Mouse (Mus musculus) megakaryocyte progenitor cell, adult 5-6 weeks (primary cell): ENCODE measurements around the gene Treml4. TPM values are rescaled to one million over a fixed set of nuclear protein-coding genes. Genes with fewer than 3 reads are reported as not detected.

Source experiments
- ATAC-seq: replicated peaks from 2 replicates; pipeline ENCODE4 v1.8.0; 2016; ENCODE audit warnings: mild to moderate bottlenecking, moderate TSS enrichment, inconsistent platforms; ENCODE audit not compliant: poor library complexity
- total RNA-seq, 2 experiments: library from RNA; stranded (forward) in 1 of 2; stranded (reverse) in 1 of 2; fragments of 157-497, 149-512 nt in 1 of 2; fragments of 200-1000 nt in 1 of 2; gene quantifications; 2 replicates each; pipeline versions ENCODE4 v1.2.3 to v1.2.4; 2015 to 2017

Gene Treml4
- total RNA-seq, 2 experiments from 2014 or later = 0.10 to 2.2 TPM

GRCm38 (mm10) chr17:48272598-48272997, 8.5 kb downstream of the Treml4 start:
- 0 out of 2 replicates have a peak, but pooled peaks have one; percentile 0 for ATAC-seq

GRCm38 (mm10) chr17:48274098-48274497, 10.0 kb downstream of the Treml4 start:
- ATAC-seq = no peak

DNA sequence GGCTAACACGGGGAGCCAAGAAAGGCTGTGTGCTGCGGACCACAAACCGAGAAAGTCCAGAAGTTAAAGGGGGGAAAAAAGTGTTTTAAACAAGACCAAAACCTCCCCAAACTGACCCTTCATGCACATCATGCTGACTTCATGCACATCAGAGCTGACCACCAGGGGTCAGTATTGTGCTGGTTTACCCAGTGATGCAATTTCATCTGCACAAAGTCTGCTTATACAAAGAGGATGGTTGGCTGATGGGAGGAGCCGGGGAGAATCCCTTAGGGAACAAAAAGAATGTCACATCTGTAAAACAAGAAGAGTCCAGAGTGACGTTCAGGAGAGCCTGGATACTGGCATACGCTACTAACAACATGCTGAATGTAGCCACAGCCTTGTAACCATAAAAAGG, 10.8 kb downstream of the Treml4 start:
- peak; percentile 76 for ATAC-seq

DNA sequence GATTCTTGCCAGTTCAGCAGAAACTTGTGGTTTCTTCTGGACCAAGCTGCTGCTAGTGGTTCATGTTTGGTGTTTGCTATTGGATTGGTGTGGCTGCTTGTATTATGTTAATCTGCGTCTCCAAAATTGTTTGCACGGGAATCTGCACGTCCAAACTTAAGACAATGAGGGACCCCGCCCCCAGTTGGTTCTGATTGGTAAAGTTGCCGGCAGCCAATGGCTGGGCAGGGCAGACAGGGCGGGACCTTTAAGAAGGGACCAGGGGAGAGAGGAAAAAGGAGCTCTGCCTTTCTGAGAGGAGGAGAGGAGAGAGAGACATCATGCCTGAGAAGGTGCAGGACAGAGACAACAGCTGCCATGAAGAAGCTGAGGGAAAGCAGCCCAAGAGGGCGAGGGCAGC, 11.6 kb downstream of the Treml4 start:
- ATAC-seq = no peak

GRCm38 (mm10) chr17:48278381-48278780, 14.3 kb downstream of the Treml4 start:
- ATAC-seq = no peak

- no peak for ATAC-seq
These were observed 14.9 kb downstream of the Treml4 start for GRCm38 (mm10) chr17:48279002-48279401.

DNA sequence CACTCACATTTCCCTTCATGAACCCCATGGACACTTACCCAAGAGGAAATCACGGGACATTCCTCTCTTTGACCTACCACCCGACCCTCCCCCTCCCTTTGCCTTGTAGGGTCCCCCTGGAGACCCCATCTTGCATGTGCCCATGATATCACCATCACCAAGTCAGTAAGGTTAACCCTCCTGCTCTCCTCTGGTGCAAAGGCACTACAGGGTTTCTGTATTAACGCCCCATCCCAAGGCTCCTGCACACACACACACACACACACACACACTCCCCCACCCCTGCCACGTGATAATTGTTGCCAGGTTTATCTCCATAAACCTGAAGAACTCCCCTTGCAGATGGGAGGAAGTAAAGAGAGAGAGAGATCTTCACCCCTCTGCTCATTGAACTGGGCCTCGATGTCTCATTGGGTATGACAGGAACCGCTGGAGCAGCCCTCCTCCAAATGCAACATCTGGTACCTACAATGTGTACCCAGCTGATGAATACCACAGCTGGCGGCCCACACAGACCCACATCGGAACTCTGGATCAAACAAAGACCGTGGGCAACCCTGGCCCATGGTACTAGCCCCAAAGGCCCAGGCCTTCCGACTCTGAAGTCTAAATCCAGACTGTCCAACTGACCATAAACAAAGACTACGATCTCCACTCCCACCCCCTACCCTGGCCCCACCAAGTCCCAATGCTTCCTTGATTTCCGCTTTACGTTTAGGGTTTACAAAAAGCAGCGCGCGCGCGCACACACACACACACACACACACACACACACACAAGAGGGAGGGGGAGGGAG, 17.0 kb downstream of the Treml4 start:
- ATAC-seq = peak; percentile 41

- ATAC-seq = peak; percentile 85
These were observed 17.6 kb downstream of the Treml4 start for GRCm38 (mm10) chr17:48281739-48282085.

DNA sequence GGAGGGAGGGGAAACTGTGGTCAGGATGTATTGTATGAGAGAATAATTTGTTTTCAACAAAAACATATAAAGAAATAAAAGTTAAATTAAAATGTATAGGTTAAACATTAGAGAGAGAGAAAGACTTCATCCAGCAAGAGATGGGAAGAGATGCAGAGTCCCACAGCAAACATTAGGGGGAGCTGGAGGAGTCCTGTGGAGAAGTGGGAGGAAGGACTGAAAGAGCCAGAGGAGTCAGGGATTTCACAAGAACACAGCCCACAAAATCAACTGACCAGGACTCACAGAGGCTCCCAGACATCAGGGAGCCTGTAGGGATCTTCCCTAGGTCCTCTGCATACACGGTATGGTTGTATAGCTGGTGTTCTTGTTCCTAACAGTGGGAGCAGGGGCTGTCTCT, 22.7 kb downstream of the Treml4 start:
- ATAC-seq = peak; percentile 92

- peak; percentile 64 for ATAC-seq
These were observed 23.2 kb downstream of the Treml4 start for GRCm38 (mm10) chr17:48287276-48287675.

DNA sequence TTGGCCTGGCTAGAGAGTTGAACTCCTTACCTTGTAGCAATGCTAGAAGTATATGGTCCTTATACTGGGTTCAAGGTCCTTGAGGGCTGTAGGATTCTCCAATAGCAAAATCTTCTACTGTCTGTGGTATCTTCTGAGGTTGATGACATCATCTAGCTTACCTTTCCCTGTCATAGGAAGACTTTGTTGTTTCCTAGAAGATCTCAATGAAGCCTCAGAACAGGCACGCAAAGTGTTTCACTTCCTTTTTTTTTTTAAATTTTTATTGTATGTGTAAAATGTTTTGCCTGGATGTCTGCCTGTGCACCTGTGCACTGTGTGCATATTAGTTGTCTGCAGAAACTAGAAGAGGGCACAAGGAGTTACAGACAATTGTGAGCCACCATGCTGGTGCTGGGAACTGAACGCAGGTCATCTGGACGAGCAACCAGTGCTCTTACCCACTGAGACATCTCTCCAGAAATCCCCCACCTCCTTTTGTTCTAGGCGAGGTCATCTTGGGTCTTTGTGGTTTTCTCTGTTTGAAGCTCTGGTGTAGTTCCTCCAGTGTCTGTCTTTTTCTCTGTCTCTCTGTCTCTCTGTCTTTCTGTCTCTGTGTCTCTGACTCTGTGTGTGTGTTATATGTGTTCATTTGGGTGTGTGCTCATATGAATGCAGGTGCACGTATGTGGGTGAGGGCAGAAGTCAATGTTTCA, 29.6 kb downstream of the Treml4 start:
- ATAC-seq = peak; percentile 69

GRCm38 (mm10) chr17:48299203-48299602, 35.1 kb downstream of the Treml4 start, which contains the start of gene Treml2:
Gene Treml2 (plus strand): TSS chr17:48299498.
- ATAC-seq = peak; percentile 56

GRCm38 (mm10) chr17:48299756-48300155, 35.7 kb downstream of the Treml4 start:
- no peak for ATAC-seq

GRCm38 (mm10) chr17:48300199-48300598, 36.1 kb downstream of the Treml4 start:
- peak; percentile 73 for ATAC-seq

GRCm38 (mm10) chr17:48300861-48301260, 36.8 kb downstream of the Treml4 start:
- peak; percentile 65 for ATAC-seq

- ATAC-seq = peak; percentile 24; the same call in 1 of the 2 replicates
These were observed 37.7 kb downstream of the Treml4 start for GRCm38 (mm10) chr17:48301792-48302191.

DNA sequence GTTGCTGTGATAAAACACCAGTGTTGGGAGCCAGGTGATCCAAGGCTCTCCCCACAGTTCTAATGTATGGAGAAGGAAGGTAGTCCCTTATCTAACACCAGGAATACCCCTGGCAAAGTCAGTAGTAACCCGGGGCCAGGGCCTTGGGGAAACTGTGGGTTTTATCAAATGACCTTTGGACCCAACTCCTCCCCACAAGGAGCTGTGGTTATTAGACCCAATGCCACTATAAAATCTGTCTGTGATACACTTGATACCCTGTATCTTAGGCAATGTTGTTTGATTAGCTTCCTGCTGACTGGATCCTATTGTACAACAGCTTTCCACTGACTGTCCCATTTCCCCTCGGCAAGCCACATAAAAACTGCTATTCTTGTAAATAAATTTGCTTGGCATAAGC, 48.0 kb downstream of the Treml4 start:
- no peak for ATAC-seq

GRCm38 (mm10) chr17:48315905-48316579, 51.9 kb downstream of the Treml4 start, which contains the start of gene B430306N03Rik:
Gene B430306N03Rik (plus strand): TSS chr17:48316141.
- peak; percentile 82 for ATAC-seq

DNA sequence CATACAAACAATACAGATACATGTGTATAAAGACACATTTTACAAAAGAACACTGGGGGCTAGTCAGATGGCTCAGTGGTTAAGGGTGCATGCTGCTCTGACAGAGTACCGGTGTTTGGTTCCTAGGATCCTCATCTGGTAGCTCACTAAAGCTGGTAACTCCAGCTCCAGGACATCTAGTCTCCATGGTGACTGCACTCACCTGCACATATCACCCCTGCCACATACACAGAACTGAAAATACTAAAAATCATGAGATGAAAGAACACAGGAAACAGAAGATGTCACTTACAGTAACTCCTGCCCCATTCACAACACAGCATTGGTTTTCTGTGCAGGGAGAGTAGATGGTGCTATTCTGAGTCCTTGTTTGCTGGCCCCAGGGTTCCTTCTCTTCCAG, 54.6 kb downstream of the Treml4 start:
- no peak for ATAC-seq

DNA sequence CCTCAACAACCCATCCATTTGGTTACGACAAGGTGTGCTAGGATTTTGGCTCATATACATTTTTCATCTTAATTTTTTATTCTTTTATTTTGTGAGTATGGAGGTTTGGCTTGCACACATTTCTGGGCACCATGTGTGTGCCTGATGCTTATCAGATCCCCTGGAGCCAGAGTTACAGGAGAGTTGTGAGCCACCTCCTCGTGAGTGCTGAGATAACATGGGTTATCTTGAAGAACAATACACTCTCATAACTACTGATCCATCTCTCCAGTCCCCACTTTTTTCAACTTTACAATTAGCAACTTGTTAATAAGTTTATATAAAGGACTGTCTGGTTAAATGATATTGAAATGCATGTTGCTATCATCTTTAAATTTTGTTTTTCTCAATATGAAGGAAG, 57.2 kb downstream of the Treml4 start:
- no peak for ATAC-seq

DNA sequence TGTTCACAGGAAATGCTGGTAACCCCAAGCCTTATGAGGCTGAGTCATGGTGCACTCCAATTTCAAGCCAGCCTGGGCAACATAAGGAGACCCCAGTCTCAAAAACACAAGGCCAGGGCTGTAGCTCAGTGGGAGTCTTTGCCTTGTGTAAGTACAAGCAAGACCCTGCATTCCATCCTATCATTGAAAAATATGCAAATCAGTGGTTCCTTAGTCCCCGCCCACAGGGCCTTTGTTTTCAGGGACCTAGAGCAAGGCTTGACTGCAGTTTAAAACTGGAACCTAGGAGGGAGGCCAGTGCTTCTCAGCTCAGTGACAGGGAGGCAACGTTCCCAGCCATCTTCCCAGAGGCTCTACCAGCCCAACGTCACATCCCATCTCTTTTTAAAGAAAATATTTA, 59.1 kb downstream of the Treml4 start:
- peak; percentile 28; the same call in 1 of the 2 replicates for ATAC-seq
